Mouse (Mus musculus) skeletal muscle tissue, adult 2 months (tissue): ENCODE results near the gene Adcy9.
A peak's percentile ranks its signal among the peaks of the same experiment; 100 is the strongest.

ENCODE experiments used
- DNase-seq: peaks from one replicate; pipeline ENCODE4 v3.0.0-alpha.2; 2012; ENCODE audit warnings: low read depth, low spot score

Gene Adcy9

DNA sequence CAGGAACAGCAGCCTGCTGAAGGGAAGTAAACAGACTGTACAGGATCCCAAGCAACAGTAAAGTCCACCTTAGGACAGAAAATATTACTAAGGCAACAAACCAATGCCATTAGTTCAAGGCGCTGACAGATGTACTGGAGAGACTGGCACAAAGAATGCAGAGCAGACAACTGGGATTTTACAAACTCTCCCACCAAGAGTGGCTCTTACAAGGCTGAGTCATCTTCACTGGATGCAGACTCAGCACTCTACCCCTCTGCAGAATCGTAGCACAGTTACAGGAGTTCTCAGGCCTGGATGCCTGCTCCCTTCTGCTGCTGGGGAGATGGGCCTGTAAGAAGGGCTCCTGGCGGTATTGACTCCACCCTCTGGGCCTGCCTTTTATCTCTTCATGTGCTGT, 99.4 kb downstream of the Adcy9 start:
- no peak for DNase-seq

DNA sequence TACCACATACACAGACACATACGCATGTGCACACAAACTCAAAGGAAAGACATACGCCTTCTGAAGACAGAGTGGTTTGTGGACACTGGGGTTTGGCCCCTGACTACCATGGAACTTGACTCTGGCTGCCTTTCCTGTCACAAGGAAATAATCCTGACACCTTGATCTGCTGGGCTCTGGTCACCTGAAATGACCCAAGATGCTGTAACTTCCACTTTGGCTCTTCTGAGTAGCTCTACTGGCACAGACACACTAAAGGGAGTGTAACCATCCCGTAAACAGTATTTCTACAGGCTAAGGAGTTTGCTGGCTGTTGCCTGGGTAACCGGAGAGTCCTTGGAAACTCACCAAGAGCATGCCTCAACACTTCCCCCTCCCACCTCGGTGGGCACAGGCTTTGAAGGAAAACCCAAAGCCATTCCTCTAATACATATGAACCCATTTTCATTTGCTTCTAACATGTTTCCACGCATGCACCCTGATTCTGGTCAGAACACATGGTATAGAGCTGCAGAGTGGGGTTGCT, 102.2 kb downstream of the Adcy9 start:
- peak; percentile 83 for DNase-seq

DNA sequence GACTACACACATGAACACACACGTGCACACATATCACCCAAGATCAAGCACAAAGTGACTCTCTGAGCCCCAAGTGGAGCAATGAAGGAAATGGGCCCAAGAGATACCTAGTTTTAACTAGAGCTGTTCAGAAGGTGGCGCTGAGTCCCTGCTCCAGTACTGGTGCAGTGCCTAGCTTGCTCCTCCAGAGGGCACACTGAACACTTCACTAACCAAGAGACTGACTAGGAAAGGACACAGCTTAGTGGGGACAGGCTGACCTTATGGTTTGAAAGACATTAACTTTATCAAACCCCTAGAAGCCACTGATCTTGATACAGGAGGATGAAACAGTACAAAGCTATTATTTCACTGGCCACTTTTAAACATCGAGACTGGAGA, 104.2 kb downstream of the Adcy9 start:
- DNase-seq, result peak; percentile 87

DNA sequence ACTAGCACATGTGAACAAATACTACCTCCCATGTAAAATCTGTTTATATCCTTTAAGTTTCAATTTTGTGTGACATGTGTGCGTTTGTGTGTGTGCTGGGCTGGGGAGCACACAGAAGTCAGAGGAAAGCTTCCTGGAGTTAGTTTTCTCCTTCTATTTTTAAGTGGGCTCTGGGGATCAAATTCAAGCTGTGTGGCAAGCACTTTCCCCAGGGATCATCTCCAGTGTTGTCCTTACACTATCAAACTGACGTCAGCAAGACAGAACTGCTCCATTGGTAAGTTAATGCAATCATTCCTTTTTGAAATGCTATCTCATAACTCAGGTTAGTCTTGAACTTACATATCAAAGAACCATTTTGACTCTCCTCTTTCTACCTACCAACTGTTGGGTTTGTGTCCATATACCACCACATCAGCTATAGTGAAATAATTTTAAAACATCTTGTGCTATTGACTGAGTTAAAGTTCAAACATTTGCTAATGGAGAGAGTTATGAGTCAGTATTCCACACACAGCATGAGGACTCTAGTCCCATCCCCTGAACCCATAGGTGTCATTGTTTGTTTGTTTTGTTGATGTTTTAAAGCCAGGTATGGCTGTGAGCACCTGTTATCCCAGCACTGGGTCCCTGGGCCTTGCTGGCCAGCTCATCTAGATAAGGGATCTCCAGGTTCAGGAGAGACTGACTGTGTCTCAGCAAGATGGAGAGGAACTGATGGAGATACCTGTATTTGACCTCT, 104.8 kb downstream of the Adcy9 start:
- DNase-seq, result peak; percentile 65

DNA sequence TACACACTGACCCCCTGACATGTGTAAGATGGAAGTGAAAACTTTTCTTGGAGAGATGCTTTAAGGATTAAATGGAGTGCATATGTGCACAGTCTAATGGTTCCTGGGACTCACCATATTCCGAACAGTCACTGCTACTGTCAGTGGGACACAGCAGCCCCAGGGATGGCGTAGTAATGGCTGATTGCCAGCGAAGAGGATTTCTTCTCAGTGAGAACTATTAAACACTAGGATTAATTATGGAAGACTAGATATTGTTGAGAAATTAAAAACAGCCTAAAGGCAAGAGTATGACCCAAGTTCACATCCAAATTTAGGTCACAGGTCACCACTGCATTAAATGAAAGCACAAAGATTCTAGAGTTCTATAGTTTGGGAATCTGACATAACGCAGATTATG, 105.4 kb downstream of the Adcy9 start:
- no peak for DNase-seq

DNA sequence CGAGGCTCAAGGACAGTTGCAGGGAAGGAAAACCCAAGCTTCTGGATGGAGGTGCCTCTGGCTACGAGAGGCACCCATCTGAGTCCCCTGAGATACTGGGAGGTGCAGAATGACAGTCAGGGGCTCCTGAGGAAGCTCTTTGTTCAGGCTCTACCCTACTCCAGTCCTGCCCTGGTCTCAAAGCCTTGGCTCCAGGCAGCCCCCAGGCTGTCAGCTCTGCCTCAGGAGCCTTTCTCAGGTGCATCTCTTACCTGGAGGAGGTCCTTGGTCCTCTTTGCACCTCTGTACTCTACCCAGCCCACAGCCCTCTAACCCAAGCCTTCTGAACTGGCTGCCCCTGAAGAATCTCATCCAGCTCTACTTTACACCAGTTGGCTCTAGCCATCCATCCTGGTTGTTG, 108.3 kb downstream of the Adcy9 start:
- DNase-seq, result no peak

DNA sequence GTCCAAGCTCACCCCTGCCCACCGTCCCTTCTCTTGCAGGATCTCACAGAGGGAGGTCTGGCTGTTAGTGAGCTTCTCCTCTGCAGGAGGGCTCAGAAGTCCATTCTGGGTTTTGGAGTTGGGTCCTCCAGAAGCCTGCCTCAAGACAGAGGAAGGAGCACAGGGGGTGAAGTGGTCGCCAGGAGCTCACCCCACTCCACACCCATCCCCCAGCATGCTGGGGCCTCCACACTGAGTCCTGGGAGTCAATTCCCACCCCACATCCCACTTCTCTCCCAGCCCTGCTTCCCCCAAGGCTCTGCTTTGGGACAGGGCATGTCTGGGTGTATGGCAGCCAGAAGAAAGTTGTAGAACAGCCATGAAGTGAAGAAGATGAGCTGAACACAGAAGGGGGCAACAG, 108.7 kb downstream of the Adcy9 start:
- DNase-seq, result no peak

DNA sequence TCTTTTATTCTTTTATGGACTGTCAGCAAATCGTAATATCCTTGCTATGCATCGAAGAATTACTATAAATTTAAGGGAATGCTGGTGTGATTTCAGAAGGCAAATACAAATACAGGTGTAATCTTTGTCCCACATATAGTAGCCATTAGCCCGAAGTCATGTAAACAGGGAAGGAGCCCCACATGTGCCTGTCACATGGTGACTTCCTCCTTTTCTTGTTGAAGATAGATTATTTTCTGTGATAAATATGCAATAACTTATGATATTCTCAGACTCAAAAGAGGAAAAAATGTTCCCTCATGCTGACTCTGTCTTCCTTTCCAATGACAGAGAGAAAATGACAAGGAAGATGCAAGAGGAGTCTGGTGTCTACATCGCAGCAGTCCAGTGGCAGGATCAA, 112.5 kb downstream of the Adcy9 start:
- DNase-seq, result no peak

DNA sequence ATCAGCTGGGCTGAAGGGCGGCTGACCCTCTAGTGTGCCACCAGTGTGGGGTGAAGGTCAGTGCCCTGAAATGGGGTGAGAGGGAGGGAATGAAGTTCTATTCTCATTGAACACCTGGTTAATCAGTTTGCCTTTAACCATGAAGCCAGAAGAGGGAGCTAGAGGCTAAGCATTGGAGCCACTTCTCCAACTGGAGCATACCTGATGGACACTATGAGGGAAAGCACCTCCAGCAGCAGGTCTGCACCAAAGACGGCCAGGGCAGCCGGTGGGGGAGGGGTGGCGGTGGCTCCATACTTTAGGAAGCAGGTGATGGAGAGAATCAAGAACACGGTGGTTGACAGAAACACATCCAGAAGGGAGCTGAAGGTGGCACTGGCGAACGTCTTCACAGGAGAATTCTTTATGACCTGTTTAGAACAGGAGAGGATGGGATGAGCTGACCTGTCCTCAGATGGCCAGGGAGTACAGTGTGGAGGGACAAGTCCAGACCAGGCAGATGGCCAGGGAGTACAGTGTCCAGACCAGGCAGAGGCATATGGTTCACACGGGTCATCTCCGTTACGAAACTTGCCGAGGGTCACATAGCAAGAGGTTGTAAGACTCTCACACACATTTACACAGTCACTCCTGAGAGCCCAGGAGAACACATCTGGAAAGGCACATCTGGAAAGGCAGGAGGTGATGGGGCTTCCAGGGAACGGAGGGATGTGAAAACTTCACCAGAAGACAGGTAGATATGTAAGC, 115.9 kb downstream of the Adcy9 start:
- DNase-seq, result no peak

DNA sequence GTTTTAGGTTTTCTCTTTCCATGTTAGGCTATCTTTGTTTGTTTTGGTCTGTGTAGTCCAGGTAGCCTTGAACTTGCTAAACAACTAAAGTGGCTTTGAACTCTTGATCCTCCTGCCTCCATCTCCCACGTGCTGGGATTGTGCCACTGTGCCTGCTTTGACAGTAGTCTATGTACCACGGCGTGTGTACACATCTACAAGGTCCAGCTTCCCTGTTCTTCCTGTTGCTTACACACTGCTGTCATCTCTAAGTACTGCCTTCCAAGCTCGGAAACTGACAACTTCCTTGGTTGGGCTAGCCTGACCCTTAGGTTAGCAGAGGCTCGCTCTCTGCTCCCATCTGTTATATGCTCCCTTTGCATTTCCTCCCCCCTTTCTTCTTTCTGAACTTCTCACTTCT, 116.7 kb downstream of the Adcy9 start:
- no peak for DNase-seq

DNA sequence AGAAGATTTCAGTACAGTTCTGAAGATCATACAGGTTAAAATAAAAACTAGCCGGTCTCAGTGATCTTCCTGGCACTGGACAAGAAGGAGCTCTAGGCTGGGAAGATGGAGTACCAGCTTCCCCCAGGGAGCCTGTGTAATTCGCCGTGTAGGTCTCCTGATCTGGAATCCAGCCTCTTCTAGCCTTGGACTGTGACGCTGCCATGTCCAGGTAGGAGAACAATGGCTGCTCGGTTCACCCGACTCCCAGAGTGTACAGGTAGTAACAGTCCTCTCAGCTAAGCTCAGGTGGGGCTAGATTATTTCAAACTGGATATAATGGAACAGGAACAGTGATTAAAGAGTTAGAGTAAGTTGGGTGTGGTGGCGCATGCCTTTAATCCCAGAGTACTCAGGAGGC, 120.0 kb downstream of the Adcy9 start:
- no peak for DNase-seq

DNA sequence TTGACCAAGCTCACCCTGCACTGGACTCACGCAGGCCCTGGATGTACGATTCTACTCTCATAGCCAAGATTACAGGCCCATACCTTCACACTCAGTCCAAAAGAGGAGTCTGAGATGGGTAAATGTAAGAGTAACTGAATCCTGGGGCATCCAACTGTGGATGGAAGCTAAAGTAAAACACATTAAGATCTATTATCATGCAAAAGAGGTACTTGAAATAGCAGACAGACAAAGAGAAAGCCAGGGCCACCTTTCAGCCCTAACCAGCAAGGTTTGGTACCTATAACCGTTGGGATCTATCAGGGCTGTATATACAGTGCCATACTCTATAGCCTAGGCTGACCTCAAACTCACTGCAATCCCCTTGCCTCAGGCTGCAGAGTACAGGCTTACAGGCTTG, 127.0 kb downstream of the Adcy9 start:
- DNase-seq, result no peak

DNA sequence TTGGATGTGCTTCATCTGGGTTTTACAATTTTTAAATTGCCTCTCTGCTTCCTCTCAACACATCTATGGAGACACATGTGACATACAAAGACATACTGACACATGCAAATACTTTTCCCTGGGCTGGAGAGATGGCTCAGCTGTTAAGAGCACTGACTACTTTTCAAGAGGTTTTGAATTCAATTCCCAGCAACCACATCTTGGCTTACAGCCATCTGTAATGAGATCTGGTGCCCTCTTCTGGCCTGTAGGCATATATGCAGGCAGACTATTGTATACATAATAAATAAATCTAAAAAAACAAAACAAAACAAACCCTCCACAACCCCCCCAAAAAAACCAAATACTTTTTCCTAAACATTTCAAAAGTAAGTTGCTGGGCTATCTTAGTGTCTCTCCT, 130.8 kb downstream of the Adcy9 start:
- DNase-seq, result peak; percentile 46

DNA sequence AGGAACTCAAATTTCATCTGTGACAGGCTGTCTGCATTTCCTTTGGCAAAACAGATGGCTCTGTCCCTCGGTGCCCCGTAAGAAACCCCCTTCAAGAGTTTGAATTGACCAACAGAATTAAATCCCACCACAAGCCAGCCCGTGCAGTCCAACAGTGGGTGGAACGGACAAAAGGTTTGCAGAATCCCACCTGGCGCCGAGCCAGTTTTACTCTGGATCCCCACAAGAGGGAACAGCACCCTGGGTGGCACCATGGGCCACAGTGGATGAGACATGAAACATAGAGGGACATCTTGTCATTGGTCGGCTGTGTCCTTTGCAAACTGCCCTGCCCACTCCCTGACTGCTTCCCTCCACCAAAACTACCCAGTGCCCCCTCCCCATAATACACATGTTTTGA, 133.7 kb downstream of the Adcy9 start:
- DNase-seq, result no peak

DNA sequence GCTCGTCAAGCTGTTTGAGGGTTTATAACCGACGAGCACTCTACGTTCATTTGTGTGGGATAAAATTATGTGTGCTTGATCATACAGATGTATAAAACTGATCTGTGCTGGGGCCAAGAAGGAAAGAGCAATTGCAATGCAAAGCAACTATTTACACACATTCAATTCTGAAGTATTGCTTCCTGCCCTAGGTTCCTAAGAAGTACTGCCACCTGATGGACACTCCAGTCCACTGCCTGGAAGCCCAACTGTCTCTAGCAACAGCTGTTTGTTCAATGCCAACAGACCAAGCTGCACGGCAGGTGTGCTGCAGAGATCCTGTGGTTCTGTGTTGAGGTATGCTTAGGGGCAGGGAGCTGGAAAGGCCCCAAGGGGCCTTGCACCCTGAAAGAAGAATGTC, 135.0 kb downstream of the Adcy9 start:
- no peak for DNase-seq

DNA sequence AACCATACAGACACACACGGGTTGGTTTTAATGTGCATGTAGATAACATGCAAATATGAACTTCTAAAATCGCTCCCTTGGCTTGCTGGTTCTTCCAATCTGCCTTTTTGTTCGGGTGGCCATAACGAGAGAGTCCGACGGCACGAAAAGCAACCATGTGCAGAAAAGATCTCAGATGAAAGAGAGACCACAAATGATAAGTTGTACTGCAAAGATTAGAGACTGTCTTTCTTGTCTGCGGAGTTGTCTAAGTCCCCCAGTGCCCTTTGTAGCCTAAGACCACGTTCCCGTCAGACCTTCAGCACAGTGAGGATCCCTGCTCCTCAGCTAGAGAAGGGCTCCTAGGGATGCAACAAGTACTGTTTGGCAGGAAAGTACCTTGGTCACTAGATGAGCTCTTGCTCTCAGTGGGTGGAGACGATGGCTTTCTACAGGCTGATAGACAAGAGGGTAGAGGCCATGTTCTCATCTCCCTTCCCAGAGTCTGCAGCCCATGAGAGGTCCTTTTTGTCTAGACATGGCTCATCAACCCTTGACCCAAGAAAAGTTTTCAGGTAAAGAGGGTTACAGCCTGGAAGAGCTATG, 136.9 kb downstream of the Adcy9 start:
- DNase-seq, result no peak

DNA sequence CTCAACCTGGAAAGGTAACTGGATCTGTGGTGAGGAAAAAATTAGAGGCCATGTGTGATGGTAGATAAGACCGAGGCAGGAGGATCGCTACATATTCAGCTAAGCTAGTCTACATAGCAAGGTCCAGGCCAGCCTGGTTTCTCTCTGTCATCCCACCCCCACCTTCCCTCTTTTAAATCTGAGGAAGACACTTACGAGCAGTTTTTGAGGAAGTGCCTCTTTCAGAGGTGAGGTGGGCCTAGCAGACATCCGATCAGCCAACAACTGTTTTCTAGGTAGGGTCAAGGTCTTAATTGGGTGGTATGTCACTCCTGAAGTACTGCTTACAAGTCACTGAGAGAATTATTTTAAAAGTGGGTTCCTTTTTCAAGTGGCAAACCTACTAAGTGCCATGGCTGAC, 138.8 kb downstream of the Adcy9 start:
- DNase-seq, result no peak

DNA sequence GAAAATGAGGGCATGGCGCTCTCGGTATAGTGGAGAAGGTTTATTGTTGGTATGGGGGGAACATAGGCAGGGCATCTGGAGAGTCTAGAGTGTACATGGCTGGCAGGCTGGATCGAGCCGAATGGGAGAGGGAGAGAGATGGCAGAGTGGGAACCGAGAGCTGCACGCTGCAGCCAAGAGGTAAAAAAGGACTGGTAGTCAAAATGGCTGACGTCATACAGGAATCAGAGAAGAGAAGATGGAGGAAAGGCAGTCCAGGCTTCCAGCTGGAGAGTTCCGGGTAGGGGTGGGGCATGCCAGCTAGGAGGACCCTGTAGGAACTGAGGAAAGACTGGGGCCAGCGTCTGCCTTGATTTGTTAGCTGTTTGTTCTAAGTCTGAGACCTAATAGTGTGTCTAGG, 139.3 kb downstream of the Adcy9 start:
- DNase-seq, result no peak

DNA sequence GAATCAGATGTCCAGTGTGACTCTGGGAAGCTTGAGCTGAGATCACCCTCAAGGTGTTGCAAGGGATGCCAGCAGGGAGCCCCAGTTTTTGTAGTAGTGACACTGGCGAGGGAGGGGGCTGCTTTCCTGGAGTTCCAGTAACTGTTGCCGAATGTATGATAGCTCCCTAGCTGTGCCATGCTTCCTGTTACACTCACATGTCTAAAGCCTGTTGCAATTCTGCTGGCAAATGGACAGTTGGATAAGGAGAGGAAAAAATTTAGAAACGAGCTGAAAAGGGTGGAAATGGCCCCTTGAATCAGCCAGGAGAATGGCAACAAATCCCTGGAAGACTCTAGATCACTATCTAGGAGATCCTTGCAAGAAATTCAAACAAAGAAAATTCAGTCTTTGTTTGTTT, 140.7 kb downstream of the Adcy9 start:
- no peak for DNase-seq

DNA sequence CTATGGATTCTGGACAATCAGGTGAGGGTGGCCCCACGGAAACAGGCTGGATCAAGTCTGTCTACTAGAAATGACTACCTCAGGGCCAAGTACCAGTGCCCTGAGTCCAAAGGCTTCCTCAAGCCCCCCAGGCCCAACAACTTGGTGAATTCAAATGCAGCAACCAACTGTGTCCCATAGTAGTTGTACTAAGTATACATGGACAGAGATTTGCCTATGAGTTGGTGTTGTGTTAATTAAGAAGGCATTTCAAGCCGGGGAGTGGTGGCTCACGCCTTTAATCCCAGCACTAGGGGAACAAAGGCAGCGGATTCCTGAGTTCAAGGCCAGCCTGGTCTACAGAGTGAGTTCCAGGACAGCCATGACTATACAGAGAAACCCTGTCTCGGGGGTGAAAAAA, 143.7 kb downstream of the Adcy9 start:
- DNase-seq, result no peak

DNA sequence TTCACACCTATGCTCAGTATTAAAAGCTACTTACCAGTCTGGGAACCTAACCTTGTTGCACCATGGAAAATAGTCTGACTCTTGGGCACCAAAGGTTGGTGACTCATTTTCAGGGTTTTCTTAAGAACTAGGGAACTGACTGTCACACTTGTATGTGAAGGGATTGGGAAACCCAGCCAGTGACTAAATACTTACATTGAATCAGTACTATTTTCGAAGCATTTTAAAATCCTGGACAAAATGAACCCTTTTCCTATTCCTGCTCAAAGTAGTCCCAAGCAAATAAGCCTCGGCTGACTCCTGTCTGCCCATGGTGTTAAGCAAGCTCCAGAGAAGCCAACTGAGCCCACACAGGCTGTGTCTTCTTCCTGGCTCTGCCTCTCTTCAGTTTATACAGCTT, 144.1 kb downstream of the Adcy9 start:
- no peak for DNase-seq

DNA sequence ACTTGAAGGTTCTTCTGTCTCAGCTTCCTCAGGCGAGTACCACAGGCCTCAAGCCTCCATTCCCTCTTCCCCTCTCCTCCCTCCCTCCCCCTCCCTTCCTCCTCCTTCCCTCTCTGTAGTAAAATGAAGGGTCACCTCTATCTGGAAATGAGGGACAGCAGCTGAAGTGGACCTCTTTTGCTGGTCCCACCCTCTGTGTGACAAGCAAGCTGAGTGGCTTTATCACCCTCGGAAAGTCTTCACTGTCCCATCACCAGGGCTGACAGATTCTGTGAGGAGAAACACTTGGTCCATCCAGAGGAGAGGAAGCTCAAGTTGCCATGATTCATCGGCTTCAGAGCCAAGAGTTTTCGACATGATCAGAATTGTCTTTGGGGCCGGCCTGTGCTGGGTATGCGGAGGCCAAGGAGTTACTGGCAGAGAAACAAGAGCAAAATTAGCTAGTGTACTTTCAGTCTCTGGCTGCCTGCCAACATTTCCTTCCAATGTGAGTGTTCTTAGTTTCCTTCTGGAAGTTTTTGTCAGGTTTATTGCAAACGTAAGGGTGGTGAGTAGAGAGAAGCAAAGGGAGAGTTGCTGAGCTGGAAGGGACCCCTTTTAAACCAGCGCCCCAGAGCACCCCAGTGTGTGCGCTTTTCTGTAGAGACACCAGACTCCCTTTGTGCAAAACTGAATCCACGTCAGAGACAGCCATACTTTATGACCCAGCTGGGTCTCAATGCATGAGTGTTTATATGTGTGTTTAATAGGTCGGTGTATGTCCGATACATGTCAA, 146.4 kb downstream of the Adcy9 start:
- DNase-seq, result peak; percentile 87
